Mouse (Mus musculus) olfactory bulb, adult 2 months (tissue): ENCODE measurements at regions not wholly inside any gene's neighbourhood (a gene's known extent, or its start where the extent isn't known, plus 50 kb on each side); places are given as distances from the start of the nearest gene placed in this dataset.

ENCODE experiments used
- H3K27ac ChIP-seq: fragments of 200-500 bp; 2 replicates; pipeline ENCODE4 v1.5.1; 2012; ENCODE audit warnings: low read depth, low read length; ENCODE audit not compliant: insufficient read depth
- H3K4me1 ChIP-seq: fragments of 200-500 bp; 2 replicates; pipeline ENCODE4 v1.6.1; 2012; ENCODE audit warnings: low read length; ENCODE audit not compliant: control insufficient read depth, insufficient read depth
- H3K4me3 ChIP-seq: fragments of 200-500 bp; 2 replicates; pipeline ENCODE4 v1.5.1; 2012; ENCODE audit warnings: mild to moderate bottlenecking, low read depth, low read length, moderate library complexity; ENCODE audit not compliant: insufficient read depth
- CTCF ChIP-seq: fragments of 200-500 bp; IDR thresholded peaks from 2 replicates; pipeline ENCODE4 v1.5.1; 2012; ENCODE audit warnings: low read depth, mild to moderate bottlenecking, low read length, moderate library complexity; ENCODE audit not compliant: insufficient read depth
- POLR2A ChIP-seq: fragments of 200-500 bp; IDR thresholded peaks from 2 replicates; pipeline ENCODE4 v1.6.1; 2012; ENCODE audit warnings: mild to moderate bottlenecking, low read depth, low read length, moderate library complexity; ENCODE audit not compliant: insufficient read depth
- WGBS: fragments of 180-500 bp; shearing (Covaris S2); methylation state at CpG from one replicate; pipeline ENCODE4 v1.1.7; 2018; 5-methylcytosine and 5-hydroxymethylcytosine counted together

GRCm38 (mm10) chr13:84754821-84755725, 434.1 kb upstream of the Ccnh start:
- 41% methylated on average over 8 of the region's 8 CpGs for WGBS
- no peak overlapping the region for H3K4me3 ChIP-seq
- no peak for TF ChIP-seq POLR2A
- TF ChIP-seq CTCF, result no peak
- peak overlapping the region; percentile 94 for H3K27ac ChIP-seq
- H3K4me1 ChIP-seq, result no peaks in the 10 kb centered on the region

DNA sequence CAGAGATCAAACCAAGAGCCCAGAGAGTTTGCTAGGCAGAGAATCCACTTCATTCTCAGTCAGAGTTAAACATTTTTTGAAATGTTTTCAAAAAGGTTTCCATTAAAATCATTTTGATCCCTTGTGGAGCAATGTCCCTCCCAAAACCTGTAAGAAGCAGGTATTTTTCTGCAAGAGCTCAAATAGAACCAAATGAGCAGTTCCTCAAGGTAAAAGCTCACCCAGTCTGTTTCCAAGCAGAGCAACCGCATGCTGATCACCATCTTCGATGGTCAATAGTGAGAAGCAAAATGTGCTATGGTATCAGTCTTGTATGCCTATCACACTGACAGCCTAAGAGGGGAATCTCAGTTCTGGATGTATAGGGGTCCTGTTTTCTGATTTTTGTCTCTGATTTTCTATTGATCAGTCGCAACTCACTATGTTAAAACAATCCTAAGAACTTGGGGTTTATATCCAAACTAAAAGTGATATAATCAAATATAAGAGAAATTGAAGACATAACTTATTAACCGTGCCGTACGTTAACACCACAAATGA, 432.3 kb upstream of the Ccnh start:
- TF ChIP-seq POLR2A (no peak), CTCF (no peak)
- H3K27ac ChIP-seq, result peak overlapping the region; percentile 80
- H3K4me1 ChIP-seq, result no peaks in the 10 kb centered on the region
- 36% methylated on average over 6 of the region's 6 CpGs for WGBS
- no peak overlapping the region for H3K4me3 ChIP-seq

- WGBS, result 14% methylated on average over 10 of the region's 10 CpGs
- no peaks in the 10 kb centered on the region for H3K4me1 ChIP-seq
- H3K27ac ChIP-seq, result peak overlapping the region; percentile 99
- TF ChIP-seq POLR2A, result no peak
- no peak for TF ChIP-seq CTCF
- H3K4me3 ChIP-seq, result no peak overlapping the region
These were observed 431.2 kb upstream of the Ccnh start for GRCm38 (mm10) chr13:84757896-84758567.

DNA sequence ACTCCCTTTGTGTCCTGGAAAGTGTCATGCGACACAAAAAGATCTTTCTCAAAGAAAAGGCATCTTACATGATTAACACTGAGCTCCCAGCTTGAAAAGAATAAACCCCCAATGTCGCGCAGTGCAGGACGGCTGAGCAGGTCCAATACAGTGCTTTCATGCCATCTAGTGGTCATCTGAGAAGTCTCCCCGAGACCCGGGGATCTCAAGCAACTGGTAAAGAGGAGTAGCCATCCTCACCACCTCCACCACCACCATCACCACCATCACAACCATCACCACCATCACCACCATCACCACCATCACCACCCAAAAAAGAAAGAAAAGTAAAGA, 430.7 kb upstream of the Ccnh start:
- H3K4me1 ChIP-seq, result no peaks in the 10 kb centered on the region
- H3K4me3 ChIP-seq, result no peak overlapping the region
- peak overlapping the region; percentile 99 for H3K27ac ChIP-seq
- no peak for TF ChIP-seq POLR2A
- peak; percentile 73 for TF ChIP-seq CTCF
- WGBS, result under 1% methylated on average over 6 of the region's 6 CpGs

DNA sequence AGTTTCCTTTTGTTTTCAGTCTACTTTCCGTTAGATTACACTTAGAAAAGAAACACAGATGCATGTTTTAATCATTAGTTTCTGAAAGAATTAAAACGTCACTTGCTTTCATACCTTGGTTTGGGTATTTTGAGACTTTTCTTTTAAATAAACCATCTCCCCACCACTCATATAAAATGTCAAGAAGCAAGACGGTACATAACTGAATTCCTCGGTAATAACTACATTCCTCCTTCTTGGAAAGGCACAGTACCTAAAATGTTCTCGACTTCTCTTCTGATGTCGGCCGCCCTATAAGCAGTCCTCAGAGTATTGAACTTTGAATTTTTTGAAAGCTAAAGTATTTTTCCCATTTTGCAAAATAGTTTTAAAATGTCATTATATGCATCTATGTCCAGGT, 430.1 kb upstream of the Ccnh start:
- no peak for TF ChIP-seq CTCF
- TF ChIP-seq POLR2A, result no peak
- Histone ChIP-seq H3K4me1 (no peaks in the 10 kb centered on the region), H3K27ac (peak overlapping the region; percentile 73; the same call in 1 of the 2 replicates), H3K4me3 (no peak overlapping the region)
- WGBS, result 20% methylated on average over 7 of the region's 7 CpGs

DNA sequence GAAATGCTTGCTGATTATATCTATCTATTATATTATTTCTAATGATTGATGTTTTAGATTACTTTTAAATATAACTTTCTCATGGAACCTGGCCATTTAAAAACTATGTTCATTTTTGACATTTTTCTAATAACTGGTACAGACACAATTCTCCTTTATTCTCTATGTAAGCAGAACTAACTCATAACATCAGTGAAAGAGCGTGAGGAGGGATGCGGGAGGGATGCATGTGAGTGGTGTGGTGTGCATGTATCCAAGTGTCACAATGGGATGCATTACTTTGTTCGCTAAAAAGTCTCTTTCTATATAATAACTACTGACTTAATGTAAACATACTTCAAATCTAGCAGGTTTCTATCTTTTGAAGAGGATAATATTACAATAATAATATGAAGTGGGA, 428.7 kb upstream of the Ccnh start:
- peak overlapping the region; percentile 90 for H3K27ac ChIP-seq
- WGBS, result 27% methylated on average over 3 of the region's 3 CpGs
- TF ChIP-seq POLR2A, result no peak

GRCm38 (mm10) chr13:84760978-84761377, 428.2 kb upstream of the Ccnh start:
- WGBS, result 21% methylated on average over 8 of the region's 8 CpGs
- TF ChIP-seq CTCF, result no peak
- TF ChIP-seq POLR2A, result no peak
- no peak overlapping the region for H3K4me3 ChIP-seq
- H3K27ac ChIP-seq, result peak overlapping the region; percentile 90
- H3K4me1 ChIP-seq, result no peaks in the 10 kb centered on the region

More for the DNA sequence above, 428.7 kb upstream of the Ccnh start:
- Histone ChIP-seq H3K4me3 (no peak overlapping the region), H3K4me1 (no peaks in the 10 kb centered on the region)

DNA sequence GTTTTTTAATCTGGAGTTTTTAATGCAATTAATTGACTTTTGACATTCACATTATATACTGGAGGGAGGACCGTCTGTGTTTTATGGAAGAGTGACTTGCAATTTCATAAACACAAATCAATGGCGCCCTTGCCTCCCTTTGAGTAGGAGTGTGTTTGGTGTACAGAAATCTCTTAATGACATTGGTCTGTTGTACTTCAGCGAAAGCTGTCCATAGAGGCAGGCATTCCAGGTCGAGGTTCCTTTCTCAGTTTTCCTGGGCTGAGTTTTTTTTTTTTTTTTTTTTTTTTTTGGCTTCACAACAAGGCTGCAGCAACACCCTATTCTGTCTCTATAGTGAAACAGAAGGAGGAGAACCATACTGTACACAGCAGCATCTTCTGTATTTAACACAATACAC, 427.4 kb upstream of the Ccnh start:
- Histone ChIP-seq H3K27ac (peak overlapping the region; percentile 90), H3K4me3 (no peak overlapping the region), H3K4me1 (no peaks in the 10 kb centered on the region)
- TF ChIP-seq CTCF, result no peak
- TF ChIP-seq POLR2A, result no peak
- WGBS, result 18% methylated on average over 4 of the region's 4 CpGs

DNA sequence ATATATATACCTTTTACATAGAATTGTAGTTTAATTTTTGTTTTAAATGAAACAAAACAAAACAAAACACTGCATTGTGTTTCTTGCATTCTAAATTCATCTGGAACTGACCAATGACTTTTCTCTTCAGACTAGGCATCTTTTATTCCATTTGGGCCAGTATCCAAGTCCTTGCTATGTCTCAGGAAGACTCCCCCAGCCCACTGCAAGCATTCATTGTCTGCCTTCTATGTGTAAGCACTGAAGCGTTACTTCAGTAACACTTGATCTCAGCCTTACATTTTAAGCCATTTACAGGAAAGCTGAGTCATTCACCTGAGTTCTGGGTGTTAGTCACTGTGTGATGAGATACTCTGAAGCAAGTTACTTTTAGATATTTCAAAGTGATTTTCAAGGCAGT, 425.3 kb upstream of the Ccnh start:
- Histone ChIP-seq H3K27ac (peak overlapping the region; percentile 69), H3K4me1 (no peaks in the 10 kb centered on the region), H3K4me3 (no peak overlapping the region)
- TF ChIP-seq CTCF, result no peak
- no peak for TF ChIP-seq POLR2A
- 41% methylated on average over 1 of the region's 1 CpGs for WGBS
